ENCODE assay signal across 7 mouse cellular contexts in genomic region chr2:122737894-122738830, GRCm38 (mm10). TPM values are rescaled to one million over a fixed set of nuclear protein-coding genes. Genes with fewer than 3 reads are reported as not detected.
DNase-seq lines count a peak whose midpoint lies in the region; ATAC-seq and TF ChIP-seq lines count a peak whose summit lies in the region.

Gene Bloc1s6, plus strand, starts transcription at chr2:122738503.

- peak; percentile 92 for ATAC-seq in intestine, postnatal 0 days
- ATAC-seq in midbrain, embryonic 12.5 days (ENCODE audit: low FRiP score, low read depth), result peak; percentile 95

- H3K4me3 ChIP-seq in embryonic facial prominence, embryonic 10.5 days, result peak within 1 kb of the TSS; percentile 90
- H3K4me3 ChIP-seq in intestine, postnatal 0 days (ENCODE audit: low read depth, low read length), result peak within 1 kb of the TSS; percentile 86
- H3K4me3 ChIP-seq in midbrain, embryonic 12.5 days, result peak within 1 kb of the TSS; percentile 85
- peak within 1 kb of the TSS; percentile 82 for H3K4me3 ChIP-seq in small intestine, adult 2 months (ENCODE audit: low read depth, low read length)

- H3K4me1 ChIP-seq in embryonic facial prominence, embryonic 10.5 days, result peaks cover 12% of the 10 kb centered on the region
- peaks cover 13% of the 10 kb centered on the region; the same call in 1 of the 2 replicates for H3K4me1 ChIP-seq in intestine, postnatal 0 days (replicated peaks; ENCODE audit: control insufficient read depth, insufficient read depth, low read length)
- peaks cover 11% of the 10 kb centered on the region for H3K4me1 ChIP-seq in midbrain, embryonic 12.5 days
- H3K4me1 ChIP-seq in small intestine, adult 2 months (ENCODE audit: control insufficient read depth, insufficient read depth, insufficient read length, low read length), result peaks cover 2% of the 10 kb centered on the region; the same call in 1 of the 2 replicates

- no peak for TF ChIP-seq CTCF in intestine, postnatal 0 days (IDR thresholded peaks at IDR 0.05; ENCODE audit: low read depth)
- TF ChIP-seq CTCF in small intestine, adult 2 months (IDR thresholded peaks at IDR 0.05; ENCODE audit: extremely low read depth, insufficient read length, insufficient replicate concordance, low read depth, low read length), result no peak

- H3K9me3 ChIP-seq in embryonic facial prominence, embryonic 10.5 days, result no peaks in the 10 kb centered on the region
- H3K9me3 ChIP-seq in intestine, postnatal 0 days (ENCODE audit: control insufficient read depth), result no peaks in the 10 kb centered on the region
- H3K9me3 ChIP-seq in midbrain, embryonic 12.5 days, result no peaks in the 10 kb centered on the region

- peak within 1 kb of the TSS; percentile 85 for H3K4me2 ChIP-seq in intestine, postnatal 0 days (replicated peaks; ENCODE audit: low read depth)
- H3K4me2 ChIP-seq in midbrain, embryonic 12.5 days (replicated peaks), result peak within 1 kb of the TSS; percentile 75

- peaks cover 4% of the 10 kb centered on the region; the same call in 1 of the 2 replicates for H3K36me3 ChIP-seq in embryonic facial prominence, embryonic 10.5 days (replicated peaks)
- H3K36me3 ChIP-seq in intestine, postnatal 0 days (ENCODE audit: control insufficient read depth, insufficient read depth), result peaks cover under 1% of the 10 kb centered on the region; the same call in 1 of the 2 replicates
- H3K36me3 ChIP-seq in midbrain, embryonic 12.5 days, result 0 out of 2 replicates have a peak, but pooled peaks cover 4% of the 10 kb centered on the region
- H3K36me3 ChIP-seq in small intestine, adult 2 months (ENCODE audit: control insufficient read depth, insufficient read depth, low read length), result peaks cover 7% of the 10 kb centered on the region; the same call in 1 of the 2 replicates

- peak within 1 kb of the TSS; percentile 95 for H3K27ac ChIP-seq in embryonic facial prominence, embryonic 10.5 days (replicated peaks)
- peak within 1 kb of the TSS; percentile 95 for H3K27ac ChIP-seq in intestine, postnatal 0 days (ENCODE audit: low read depth, low read length)
- peak within 1 kb of the TSS; percentile 92 for H3K27ac ChIP-seq in midbrain, embryonic 12.5 days (replicated peaks)
- peak within 1 kb of the TSS; percentile 80 for H3K27ac ChIP-seq in small intestine, adult 2 months (ENCODE audit: insufficient read depth, low read depth, low read length)

- WGBS in embryonic facial prominence, embryonic 10.5 days, result under 1% methylated on average over 59 of the region's 59 CpGs
- under 1% methylated on average over 53 of the region's 59 CpGs for WGBS in intestine, postnatal 0 days
- 1% methylated on average over 51 of the region's 59 CpGs for WGBS in midbrain, embryonic 12.5 days
- under 1% methylated on average over 57 of the region's 59 CpGs for WGBS in small intestine, adult 2 months

- DNase-seq in adrenal gland, postnatal 10 days, result peak; percentile 93
- peak; percentile 92 for DNase-seq in embryonic facial prominence, embryonic 10.5 days (ENCODE audit: low spot score)
- DNase-seq in gonadal fat pad, adult 2 months (ENCODE audit: low read depth), result no peak
- DNase-seq in left cerebral cortex, postnatal 4 days, result peak; percentile 91

- H3K27me3 ChIP-seq in embryonic facial prominence, embryonic 10.5 days (replicated peaks; ENCODE audit: low read depth, poor library complexity, severe bottlenecking), result peaks cover 12% of the 10 kb centered on the region; the same call in 1 of the 2 replicates
- H3K27me3 ChIP-seq in intestine, postnatal 0 days (replicated peaks; ENCODE audit: control insufficient read depth, insufficient read depth, low read length), result no peaks in the 10 kb centered on the region
- H3K27me3 ChIP-seq in midbrain, embryonic 12.5 days, result peaks cover 15% of the 10 kb centered on the region
- no peaks in the 10 kb centered on the region for H3K27me3 ChIP-seq in small intestine, adult 2 months (ENCODE audit: control insufficient read depth, insufficient read depth, low read length)

- peak within 1 kb of the TSS; percentile 88 for H3K9ac ChIP-seq in intestine, postnatal 0 days (ENCODE audit: low read depth, low read length)
- H3K9ac ChIP-seq in midbrain, embryonic 12.5 days (replicated peaks), result peak within 1 kb of the TSS; percentile 95

- peak; percentile 94 for TF ChIP-seq POLR2A in small intestine, adult 2 months (IDR thresholded peaks at IDR 0.05; ENCODE audit: low read depth, low read length)

- intact Hi-C loops in left cerebral cortex, postnatal 4 days (cut with DNase I), result no loop called here

RNA-seq across cellular contexts. Expression of gene Bloc1s6, which starts in this region (rescaled TPM):
- 10 to 100 TPM; 21.8 to 27.6 TPM for total RNA-seq in adrenal gland, postnatal 10 days (2021)
- polyA plus RNA-seq in embryonic facial prominence, embryonic 10.5 days (2016; fragmentation: Nextera tagmentation; extraction: Ambion mirVana), result 63.6 and 64.4 TPM in 2 replicates
- polyA plus RNA-seq in gonadal fat pad, adult 2 months (2012; rRNA removed), result 35.6 and 40.8 TPM in 2 replicates
- polyA plus RNA-seq in intestine, postnatal 0 days (2015; fragmentation: Nextera tagmentation; extraction: Ambion mirVana), result 34.6 and 38.3 TPM in 2 replicates
- total RNA-seq in left cerebral cortex, postnatal 4 days (2021), result 10 to 100 TPM; 47.7 to 49.6 TPM
- 74.2 and 78.7 TPM in 2 replicates for polyA plus RNA-seq in midbrain, embryonic 12.5 days (2016; fragmentation: Nextera tagmentation; extraction: Ambion mirVana)
- polyA plus RNA-seq in small intestine, adult 2 months (2012; rRNA removed), result 33.3 and 41.8 TPM in 2 replicates
